Mouse (Mus musculus) heart, adult 11 months (tissue): ENCODE measurements around the gene Timm50.

Source experiments
- DNase-seq: peaks from one replicate; pipeline ENCODE4 v3.0.0; 2022

The Timm50 gene

GRCm38 (mm10) chr7:28321974-28322720, 10.3 kb upstream of the Timm50 start:
- DNase-seq = peak; percentile 88

DNA sequence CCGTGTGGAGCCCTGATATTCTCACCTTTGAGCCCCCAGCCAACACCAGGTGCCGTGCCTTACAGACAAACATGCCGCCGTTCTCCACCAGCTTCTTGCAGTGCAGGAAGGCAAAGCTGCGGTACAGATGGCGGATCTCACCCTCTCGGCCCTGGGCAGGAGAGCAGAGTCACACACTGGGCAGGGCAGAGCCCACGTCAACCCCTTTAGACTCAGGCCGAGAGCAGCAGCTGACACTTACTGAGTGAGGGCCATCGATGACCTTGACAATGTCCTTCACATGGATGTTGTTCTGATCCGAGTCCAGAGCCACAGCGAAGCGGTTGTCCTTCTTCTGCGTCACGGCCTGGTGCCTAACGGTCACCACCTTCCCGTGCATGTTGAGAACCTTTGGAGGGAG, 6.8 kb upstream of the Timm50 start:
- DNase-seq = peak; percentile 72

DNA sequence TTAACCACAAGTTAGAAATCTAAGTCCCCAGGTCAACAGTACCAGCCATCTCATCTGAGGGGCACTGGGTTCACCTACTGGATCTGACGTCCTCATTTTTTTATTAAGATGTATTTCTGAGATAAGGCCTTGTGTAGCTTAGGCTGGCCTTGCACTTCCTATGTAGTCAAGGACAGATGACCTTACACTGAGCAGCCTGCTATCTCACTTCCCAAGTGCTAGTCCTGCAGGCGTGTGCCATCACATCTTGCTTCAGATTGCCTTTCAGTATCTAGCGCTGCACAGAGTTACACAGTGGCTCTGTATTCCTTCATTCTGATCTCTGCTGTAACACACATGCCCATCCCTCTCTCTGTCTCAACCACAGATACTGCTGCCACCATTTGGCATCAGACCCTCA, 6.2 kb upstream of the Timm50 start:
- DNase-seq = no peak

DNA sequence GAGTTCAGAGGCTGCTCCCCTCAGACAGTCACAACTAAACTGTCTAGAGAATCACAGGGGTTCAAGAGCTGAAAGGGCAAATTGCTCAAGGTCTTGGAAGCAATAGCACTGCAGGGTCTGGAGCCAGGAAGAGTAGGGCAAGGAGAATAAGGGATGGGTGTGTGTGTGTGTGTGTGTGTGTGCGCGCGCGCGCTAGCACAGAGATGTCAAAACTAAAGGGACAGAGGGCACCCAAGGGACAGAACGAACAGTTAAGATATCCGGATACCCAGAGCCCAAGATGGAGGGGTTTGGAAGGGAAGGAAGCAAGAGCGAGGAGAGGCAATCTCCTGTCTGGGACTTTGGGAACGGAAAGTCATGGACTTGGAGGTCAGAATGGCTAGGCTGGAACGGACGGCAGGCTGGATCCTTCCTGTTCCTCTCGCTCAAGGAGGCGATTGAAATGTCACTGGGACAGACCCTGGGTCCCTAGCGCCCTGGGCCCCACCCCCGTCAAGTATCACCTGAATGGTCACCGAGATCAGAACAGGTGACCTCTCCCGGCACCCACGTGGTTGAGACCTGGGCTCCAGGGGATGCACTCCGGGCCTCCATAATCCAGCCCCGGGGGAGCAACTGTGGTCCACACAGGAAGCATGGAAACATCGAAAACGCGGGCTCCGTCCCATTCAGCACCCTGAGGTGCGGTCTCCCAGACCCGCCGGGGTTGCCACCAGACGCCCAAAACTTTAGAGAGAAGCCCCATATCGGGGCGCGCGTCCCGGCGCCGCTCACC, 534 bp downstream of the Timm50 start:
- peak; percentile 83 for DNase-seq

GRCm38 (mm10) chr7:28309737-28310136, 2.1 kb downstream of the Timm50 start:
- peak; percentile 86 for DNase-seq

DNA sequence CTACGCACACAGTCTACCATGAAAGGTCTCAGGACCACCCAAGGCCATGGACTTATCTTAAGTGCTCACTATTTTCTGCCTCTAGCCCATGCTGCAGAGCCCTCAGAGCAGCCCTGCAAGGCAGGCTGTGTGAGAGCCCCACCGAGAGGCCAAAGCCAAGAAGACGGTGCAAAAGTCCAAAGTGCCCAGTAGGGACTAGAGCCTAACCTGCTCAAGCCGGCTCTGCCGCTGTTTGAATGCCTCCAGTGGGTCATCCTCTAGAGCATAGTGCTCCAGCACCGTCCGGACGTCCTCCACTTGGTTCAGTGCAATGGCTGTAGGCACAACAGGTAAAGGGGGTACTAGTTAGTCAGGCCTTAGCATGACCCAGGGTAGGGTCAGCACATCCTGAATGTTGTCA, 5.7 kb downstream of the Timm50 start:
- DNase-seq = peak; percentile 90

DNA sequence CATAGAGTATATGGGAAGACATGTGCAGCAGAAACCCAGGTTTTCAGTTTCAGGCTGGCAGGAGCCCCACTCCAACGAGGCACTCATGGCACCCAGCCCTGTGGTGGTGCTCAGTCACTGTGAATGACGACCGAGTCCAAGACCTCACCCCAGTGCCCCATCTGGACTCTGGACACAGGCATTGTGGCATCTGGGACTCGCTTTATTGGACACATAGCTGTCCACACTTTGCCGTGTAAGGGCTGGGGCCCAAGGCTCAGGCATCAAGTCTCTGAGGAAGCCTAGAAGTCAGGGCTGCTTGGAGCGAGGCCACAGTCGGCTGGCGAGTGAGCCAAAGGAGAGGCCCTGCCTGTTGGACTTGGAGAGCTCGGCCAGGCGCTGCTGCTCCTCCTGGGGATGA, 6.2 kb downstream of the Timm50 start:
- DNase-seq = peak; percentile 90

GRCm38 (mm10) chr7:28301616-28302433, 10.0 kb downstream of the Timm50 start, which contains the start of gene Dll3:
Gene Dll3 (minus strand): TSS chr7:28302238.
- peak; percentile 92 for DNase-seq

DNA sequence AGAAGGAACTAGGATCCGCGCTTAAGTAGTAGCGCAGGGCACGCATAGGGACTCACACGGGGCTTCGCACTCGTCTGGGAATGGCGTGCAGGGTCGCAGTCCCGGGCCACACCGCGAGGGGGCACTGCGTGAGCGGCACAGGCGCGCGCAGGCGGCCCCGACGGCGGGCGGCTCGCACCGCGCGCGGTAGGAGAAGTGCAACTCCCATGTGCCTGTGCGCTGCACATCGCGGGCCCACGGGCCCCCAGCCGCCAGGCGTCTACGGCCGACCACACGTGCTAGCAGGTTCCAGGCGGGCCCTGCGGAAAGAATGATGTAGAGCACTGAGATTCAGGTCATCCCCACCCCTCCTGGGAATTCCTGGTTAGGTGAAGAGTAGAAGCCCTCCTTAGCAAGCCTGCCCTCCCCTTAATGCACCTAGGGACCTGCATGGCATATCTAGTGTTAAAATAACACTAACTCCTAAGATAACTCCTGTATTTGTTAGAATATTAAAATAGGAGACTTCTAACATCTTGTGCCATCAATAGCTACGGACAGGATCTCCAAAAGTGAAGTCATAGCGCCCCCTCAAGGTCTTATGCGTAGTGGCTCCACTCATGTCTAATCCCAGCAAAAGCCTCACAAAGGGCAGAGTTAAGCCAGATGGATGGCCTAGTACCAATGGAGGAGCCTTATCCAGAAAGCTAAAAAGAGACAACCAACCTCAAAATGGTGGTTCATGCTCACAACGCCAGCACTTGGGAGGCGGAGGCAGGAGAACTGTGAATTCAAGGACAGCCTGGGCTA, 12.8 kb downstream of the Timm50 start:
- DNase-seq = no peak

GRCm38 (mm10) chr7:28294481-28294880, 17.4 kb downstream of the Timm50 start:
- DNase-seq = no peak

DNA sequence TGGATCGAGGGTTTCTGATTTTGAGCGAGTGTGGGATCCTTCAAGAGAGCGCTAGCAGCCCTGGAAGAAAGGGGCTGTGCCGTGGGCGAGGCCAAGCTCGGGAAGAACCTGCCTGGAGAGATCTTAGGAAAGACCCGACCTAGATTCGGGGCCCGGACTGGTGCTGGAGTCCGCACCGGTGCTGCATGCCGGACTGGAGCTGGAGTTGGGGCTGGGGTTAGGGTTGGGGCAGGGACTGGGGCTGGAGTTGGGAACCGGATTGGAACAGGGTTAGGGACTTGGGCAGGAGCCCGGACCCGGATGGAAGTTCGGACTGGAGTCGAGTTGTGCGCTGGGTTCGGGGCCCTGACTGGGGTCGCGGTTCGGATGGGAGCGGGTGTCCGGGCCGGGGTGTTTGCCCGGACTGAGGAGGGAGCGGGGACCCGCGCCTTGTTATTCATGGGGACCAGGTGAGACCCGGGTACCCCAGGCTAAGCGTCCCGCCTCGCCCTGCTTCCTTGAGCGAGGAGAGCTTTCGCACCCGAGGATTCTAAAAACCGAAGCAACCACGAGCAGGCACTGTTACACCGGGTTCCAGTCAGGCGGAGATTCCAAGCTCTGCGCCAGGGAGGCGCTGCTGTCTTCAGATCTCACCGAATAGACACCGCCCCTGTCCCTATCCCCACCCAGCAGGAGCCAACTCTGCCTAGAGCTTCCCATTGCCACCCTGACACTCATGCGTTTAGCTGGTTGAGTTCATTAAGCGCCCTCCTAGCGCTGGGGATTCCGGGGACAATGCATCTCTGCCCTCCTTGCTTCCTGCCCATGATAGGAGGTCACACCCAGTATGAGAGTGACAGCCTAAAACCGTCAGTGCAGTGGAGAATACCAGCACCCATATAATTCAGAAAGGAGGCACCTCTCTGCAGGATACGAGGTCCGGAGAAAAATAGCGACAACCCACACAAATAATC, 21.0 kb downstream of the Timm50 start, which contains the start of gene Selenov:
Selenov (minus strand) TSS at position 549 of the 953 bp plus-strand sequence.
- DNase-seq = no peak

DNA sequence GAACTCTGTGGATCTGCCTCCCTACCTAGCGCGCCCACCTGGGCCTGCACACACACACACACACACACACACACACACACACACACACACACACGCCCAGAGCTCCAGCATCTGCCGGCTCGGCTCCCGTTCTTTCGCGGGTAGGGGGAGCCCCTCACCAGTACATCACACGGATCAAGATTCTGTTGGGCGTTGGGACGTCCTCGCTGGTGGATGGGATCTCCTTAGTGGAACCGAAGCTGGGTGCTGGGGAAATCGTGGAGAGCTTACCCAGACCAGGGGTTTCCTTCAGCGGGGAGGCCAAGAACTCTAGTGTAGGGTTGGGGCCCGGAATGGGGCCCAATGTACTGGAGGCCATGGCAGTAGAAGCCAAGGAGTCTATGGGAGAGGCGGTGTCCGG, 21.7 kb downstream of the Timm50 start:
- no peak for DNase-seq

- DNase-seq = no peak
Observed at GRCm38 (mm10) chr7:28280630-28281029, 31.2 kb downstream of the Timm50 start.

DNA sequence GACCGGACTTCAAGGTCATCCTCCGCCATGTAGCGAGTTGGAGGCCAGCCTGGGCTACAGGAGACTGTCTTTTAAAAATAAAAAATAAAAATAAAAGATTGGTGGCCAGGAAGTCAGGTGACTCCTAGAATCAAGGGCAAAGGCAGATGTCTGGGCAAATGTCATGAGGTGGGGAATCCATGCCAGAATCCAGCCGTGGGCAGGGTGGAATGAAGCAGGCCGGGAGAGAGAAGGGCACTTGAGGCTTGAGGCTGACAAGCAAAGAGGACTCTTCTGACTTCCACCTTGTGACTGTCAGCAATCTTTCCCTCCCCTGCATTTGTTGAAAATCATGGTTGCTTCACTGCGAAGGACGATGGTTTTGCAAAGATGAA, 33.6 kb downstream of the Timm50 start:
- DNase-seq = no peak

GRCm38 (mm10) chr7:28277615-28278278, 34.1 kb downstream of the Timm50 start, which contains the start of gene Eid2b:
Gene Eid2b (plus strand): TSS chr7:28277739.
- DNase-seq = peak; percentile 99

DNA sequence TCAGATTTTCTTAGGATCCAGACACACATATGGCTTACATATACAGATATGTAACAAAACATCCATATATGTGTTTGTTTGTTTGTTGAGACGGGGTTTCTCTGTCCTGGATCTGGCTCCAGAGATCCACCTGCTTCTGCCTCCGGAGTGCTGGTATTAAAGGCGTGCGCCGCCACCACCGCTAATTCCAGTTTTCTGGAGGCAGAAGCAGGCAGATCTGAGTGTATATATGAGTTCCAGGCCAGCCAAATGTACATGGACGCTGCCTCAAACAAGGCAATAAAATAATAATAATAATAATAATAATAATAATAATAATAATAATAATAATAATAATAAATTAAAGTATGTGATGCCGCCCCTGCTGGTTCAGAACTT, 34.6 kb downstream of the Timm50 start:
- no peak for DNase-seq

- no peak for DNase-seq
Observed at GRCm38 (mm10) chr7:28271761-28272160, 40.1 kb downstream of the Timm50 start.

DNA sequence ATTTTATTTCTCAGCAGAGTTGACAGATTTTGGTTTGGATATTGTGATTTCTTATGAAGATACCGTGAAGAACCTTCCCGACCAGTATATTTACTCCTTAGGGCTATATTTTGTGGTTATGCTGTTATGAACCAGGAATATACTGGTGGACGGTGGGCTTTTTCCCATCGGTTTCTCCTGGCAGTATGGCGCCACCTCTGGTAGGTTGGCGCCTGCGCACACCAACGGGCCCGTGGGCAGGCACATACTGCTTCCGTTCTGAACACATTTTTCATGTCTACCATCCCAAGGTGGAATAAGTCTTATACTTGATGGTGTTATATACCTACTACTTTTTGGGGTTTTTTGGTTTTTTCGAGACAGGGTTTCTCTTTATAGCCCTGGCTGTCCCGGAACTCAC, 42.5 kb downstream of the Timm50 start:
- no peak for DNase-seq

DNA sequence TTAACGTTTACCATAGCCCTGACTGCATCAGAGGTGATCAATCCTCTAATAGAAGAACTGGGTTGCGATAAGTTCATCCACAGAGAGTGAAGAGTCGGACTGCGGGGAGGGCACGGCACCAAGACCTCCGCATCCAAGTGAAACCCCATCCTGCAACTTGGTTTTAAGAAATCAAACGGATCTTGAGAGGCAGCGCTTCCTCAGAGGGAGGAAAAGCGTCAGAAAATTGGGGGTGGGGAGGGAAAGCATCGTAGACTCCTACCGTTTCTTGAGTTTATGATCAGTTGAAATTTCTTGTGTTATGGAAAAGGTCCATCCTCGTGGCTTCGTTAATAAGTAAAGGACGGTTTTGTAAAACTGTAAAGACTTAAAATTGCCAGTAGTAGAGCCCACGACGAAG, 43.3 kb downstream of the Timm50 start:
- DNase-seq = no peak

GRCm38 (mm10) chr7:28268042-28268531, 43.8 kb downstream of the Timm50 start:
- peak; percentile 96 for DNase-seq
